Mouse (Mus musculus): ENCODE data around the gene Cd27.

Cd27 gene

GRCm38 (mm10) chr6:125241566-125241965 lies 4.8 kb upstream of the Cd27 start:
- DNase-seq, result no peak

DNA sequence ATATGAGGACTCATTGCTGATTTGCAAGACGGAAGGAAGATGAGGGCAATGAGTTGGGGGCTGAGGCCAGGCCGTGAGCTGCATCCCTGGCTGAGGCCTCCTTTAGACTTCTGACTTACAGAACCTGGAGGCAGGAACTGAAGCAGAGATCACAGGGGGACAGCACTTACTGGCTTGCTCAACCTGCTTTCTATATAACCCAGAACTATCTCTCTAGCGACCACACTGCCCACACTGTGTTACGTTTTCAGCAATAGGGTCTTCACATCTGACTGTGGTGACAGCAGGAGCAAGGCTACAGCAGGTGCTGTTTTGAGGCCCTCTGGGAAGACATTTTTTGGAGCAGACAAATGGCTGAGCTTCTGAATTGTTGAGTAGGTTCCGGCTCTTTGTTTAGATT lies 3.8 kb upstream of the Cd27 start:
- no peak for DNase-seq

- DNase-seq, result no peak
These were observed 2.7 kb upstream of the Cd27 start for GRCm38 (mm10) chr6:125239547-125239946.

GRCm38 (mm10) chr6:125238396-125238795 lies 1.6 kb upstream of the Cd27 start:
- DNase-seq, result no peak

GRCm38 (mm10) chr6:125237421-125237820 lies 611 bp upstream of the Cd27 start:
- no peak for DNase-seq

DNA sequence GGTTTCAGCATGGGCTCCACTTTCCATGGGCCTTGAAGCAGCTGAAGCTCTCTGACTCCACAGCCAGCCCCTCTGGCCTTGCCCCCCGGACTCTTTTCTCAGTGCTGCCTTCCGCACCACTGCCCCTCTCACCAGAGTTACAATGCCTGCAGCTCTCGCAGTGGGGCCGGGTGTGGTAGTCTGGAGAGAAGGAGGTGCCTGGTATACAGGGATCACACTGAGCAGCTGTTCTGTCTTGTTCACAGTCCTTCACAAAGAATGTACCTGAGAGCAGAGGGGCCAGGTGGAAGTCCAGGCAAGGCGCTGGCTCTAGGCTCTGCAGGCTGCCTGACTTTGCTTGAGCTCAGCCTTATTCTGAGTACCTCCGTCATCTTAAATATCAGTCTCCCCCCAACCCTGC lies 469 bp downstream of the Cd27 start:
- no peak for DNase-seq

DNA sequence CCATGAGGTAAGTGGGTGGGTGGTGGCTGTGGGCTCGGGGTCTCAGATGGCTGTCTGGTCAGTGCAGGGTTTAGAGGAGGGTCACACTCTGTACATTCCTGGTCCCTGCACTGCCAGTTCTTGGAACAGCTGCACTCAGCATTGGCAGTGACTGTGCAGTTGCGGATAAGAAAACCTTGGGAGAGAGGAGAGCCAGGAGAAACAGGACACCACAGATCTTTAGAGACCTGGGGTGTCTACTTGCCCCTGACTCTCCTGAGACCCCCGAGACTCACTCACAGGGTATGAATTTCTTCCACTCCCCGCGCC lies 2.3 kb downstream of the Cd27 start:
- no peak for DNase-seq

- DNase-seq, result no peak
These were observed 2.8 kb downstream of the Cd27 start for GRCm38 (mm10) chr6:125233816-125234519.

DNA sequence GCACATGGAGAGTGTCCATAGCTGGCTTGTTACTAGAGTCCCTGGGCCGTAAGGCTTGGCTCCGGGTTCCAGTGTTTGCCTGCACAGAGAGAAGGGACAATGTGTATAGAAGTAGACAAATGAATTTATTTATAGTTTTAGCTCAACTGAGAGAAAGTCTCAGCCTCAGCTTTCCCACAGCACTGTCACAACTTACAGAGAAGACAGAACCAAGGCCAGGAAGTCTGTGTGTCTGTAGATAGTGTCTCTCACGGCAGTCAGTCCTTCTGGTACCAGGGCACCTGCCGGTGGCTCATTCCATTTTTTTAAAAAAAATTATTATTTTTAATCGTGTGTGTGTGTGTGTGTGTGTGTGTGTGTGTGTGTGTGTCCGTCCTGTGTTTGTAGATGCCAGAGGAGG lies 4.3 kb downstream of the Cd27 start:
- no peak for DNase-seq

- no peak for DNase-seq
These were observed 4.8 kb downstream of the Cd27 start for GRCm38 (mm10) chr6:125232045-125232437.

DNA sequence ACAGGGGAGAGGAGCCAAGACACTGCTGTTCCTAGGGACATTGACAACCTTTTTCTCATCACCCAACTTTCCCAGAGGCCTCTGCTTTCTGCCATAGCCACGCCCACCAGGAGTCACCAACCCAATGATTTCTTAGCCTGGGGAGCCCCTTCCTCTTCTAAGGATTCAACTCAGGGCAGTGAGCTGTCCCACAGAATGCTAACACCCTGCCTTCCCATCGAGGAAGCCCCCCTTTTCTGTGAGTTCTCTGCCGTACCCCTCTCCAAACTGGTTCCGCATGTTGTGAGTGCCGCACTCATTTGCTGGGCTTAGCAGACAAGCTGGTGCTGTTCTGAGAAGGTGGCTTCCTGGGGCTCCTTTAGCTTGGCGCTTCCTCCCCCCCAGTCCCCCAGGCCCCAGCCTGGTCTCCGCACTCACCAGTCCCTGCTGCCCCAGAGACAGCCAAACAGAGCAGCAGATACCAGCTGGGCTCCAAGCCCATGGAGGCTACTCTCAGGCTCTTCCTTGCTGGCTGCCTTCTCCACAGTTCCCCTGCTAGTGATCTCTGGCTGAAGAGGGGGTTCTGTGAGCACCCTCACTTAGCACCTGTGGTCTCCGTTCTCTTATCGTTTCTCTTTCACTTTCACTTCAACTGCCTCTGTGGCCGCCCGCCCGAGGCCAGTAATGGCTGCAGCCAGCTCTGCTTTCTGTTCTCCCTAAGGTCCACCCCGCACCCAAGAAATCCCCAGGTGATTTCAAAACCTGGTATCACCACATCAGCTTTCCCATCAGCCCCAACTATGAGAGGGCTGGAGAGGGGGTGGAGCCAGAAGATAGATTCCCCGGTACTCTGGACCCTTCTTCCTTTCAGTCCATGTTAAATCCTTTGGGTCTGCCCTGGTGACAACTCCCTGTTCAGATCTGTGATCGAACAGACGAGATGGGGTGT lies 5.4 kb downstream of the Cd27 start, which contains the start of gene Tapbpl:
Gene Tapbpl (minus strand): TSS at position 744 of the 928 bp plus-strand sequence.
- DNase-seq, result peak; percentile 73

DNA sequence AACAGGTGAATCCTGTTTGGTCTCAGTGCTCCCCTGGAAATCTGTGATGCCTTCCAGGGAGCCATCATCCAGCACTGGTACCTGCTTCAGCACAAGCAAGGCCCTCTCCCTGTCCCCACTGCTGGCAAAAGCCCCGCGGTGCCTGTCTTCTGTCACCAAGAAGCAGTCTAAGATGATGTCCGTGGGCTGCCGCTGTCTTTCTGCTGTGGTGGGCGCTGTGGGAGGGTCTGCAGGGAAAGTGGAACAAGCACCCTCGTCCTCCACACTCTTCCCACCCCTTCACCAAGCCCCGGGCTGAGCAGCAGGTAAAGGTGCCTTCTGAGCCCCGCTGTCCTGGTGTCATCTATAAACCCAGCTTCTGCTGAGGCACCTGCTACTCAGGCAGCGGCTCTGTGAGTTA lies 6.2 kb downstream of the Cd27 start:
- no peak for DNase-seq

GRCm38 (mm10) chr6:125225518-125226115 lies 11.2 kb downstream of the Cd27 start:
- DNase-seq, result no peak

DNA sequence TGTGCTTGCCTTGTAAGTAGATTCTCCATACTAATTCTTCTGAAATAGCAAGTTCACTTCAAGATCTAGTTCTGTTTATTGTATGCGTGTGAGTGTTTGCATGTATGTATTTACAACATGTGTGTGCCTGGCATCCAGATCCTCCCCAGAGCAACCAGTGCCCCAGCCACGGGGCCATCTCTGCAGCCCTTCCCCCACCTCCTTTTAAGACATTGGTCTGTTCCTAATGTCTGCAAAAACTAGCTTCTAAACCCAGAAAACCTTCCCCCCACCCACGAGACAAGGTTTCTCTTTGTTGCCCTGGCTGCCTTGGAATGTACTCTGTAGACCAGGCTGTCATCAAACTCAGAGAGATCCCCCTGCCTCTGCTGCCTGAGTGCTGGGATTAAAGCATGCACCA lies 14.2 kb downstream of the Cd27 start:
- DNase-seq, result no peak

DNA sequence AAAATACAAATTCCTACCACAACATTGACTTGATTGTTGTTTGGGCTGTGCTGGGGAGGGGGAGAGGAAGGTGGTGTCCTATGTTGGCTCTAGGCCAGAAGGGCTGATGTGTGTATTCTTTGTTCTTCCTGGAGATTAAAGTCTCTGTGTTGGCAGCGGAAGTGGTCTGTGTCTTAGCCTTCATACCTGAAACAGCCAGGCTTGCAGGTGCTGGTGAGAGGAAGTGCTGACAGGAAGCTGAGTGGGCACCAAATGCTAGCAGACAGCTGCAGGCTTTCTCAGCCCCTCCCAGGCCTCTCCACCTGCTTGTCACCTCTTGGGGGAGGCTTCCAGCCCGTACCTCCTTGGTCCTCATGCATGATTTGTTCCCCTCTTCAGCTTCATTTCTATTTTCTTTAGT lies 14.7 kb downstream of the Cd27 start:
- DNase-seq, result no peak

- DNase-seq, result no peak
These were observed 15.6 kb downstream of the Cd27 start for GRCm38 (mm10) chr6:125221115-125221745.

DNA sequence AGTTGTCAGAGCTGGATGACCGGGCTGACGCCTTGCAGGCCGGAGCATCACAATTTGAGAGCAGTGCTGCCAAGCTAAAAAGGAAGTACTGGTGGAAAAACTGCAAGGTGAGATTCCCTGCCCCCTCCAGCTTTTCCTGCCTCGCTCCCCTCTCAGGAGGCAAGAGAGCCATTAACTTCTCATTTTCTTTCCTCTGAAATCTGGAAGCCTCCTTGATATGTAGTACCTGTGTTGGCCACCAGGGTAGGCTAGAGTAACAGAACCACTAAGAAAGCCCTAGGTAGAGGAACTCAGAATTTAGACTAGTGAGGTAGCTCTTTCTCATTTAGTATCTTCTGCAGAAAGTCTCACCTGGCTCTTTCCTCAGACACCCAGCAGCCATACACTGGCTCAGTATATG lies 17.8 kb downstream of the Cd27 start:
- DNase-seq, result peak; percentile 58

GRCm38 (mm10) chr6:125217899-125218298 lies 18.9 kb downstream of the Cd27 start:
- no peak for DNase-seq

GRCm38 (mm10) chr6:125216898-125217297 lies 19.9 kb downstream of the Cd27 start:
- DNase-seq, result no peak

GRCm38 (mm10) chr6:125215148-125215954 lies 21.5 kb downstream of the Cd27 start, which contains the start of gene Vamp1:
Vamp1 (plus strand) TSS chr6:125215551.
- DNase-seq, result peak; percentile 92

DNA sequence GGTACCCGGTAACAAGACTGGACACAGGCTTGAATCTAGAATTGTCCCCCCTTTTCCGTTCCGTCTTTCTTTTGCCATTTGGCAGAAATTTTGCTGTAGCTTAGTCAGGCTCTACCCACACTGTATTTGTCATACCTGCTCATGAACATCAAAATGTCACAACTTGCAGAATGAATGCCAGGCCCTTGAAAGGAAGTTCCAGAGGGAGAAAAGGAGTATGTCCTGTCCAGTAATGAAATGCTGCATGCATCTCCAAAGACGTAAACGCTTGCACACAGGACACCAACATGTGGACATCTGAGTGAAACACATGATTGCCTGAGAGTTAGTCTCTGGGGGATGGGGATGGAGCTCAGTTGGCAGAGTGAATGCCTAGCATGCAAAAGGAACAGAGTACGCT lies 23.1 kb downstream of the Cd27 start:
- no peak for DNase-seq

- no peak for DNase-seq
These were observed 23.7 kb downstream of the Cd27 start for GRCm38 (mm10) chr6:125213129-125213528.

Data from liver (tissue).